Mouse (Mus musculus) midbrain, embryonic 11.5 days (tissue): ENCODE data around the gene Fetub. TPM values are rescaled to one million over a fixed set of nuclear protein-coding genes. Genes with fewer than 3 reads are reported as not detected.

Experiments used
- ATAC-seq: fragments of 200-750 bp; cut with Nextera tagmentation; 2 replicates; pipeline ENCODE4 v1.8.0; 2017; ENCODE audit warnings: moderate TSS enrichment, moderate library complexity; ENCODE audit not compliant: low FRiP score
- DNase-seq: peaks from one replicate; pipeline ENCODE4 v3.0.0; 2015; ENCODE audit warnings: low spot score; ENCODE audit errors: missing footprints
- H3K27ac ChIP-seq: fragments of 300-500 bp; sonication (generic); 2 replicates; pipeline ENCODE4 v1.5.1; 2014; ENCODE audit warnings: low read depth, low read length
- H3K27me3 ChIP-seq: fragments of 300-500 bp; sonication (generic); 2 replicates; pipeline ENCODE4 v1.6.1; 2014; ENCODE audit warnings: mild to moderate bottlenecking, low read length, moderate library complexity, mixed read lengths; ENCODE audit not compliant: control insufficient read depth, insufficient read depth
- H3K36me3 ChIP-seq: fragments of 300-500 bp; sonication (generic); 2 replicates; pipeline ENCODE4 v1.6.1; 2014; ENCODE audit warnings: mild to moderate bottlenecking, low read length, moderate library complexity, mixed read lengths; ENCODE audit not compliant: control insufficient read depth, insufficient read depth
- H3K4me1 ChIP-seq: fragments of 300-500 bp; sonication (generic); 2 replicates; pipeline ENCODE4 v1.6.1; 2014; ENCODE audit warnings: low read length; ENCODE audit not compliant: control insufficient read depth, insufficient read depth
- H3K4me2 ChIP-seq: fragments of 300-500 bp; sonication (generic); 2 replicates; pipeline ENCODE4 v1.6.1; 2014; ENCODE audit warnings: mild to moderate bottlenecking, moderate library complexity
- H3K4me3 ChIP-seq: fragments of 300-500 bp; sonication (generic); 2 replicates; pipeline ENCODE4 v1.5.1; 2014; ENCODE audit warnings: low read depth, low read length
- H3K9ac ChIP-seq: fragments of 300-500 bp; sonication (generic); 2 replicates; pipeline ENCODE4 v1.6.1; 2014; ENCODE audit warnings: low read length
- H3K9me3 ChIP-seq: fragments of 300-500 bp; sonication (generic); 2 replicates; pipeline ENCODE4 v1.6.1; 2016; ENCODE audit warnings: low read length; ENCODE audit not compliant: control insufficient read depth
- WGBS: fragments of 180-500 bp; shearing (Covaris S2); extraction: QIAGEN DNeasy Blood & Tissue Kit; methylation state at CpG from one replicate; pipeline ENCODE4 v1.1.7; 2014; 5-methylcytosine and 5-hydroxymethylcytosine counted together
- polyA plus RNA-seq: library from polyadenylated mRNA; unstranded; fragments of >200 nt; fragmentation: Nextera tagmentation; extraction: Ambion mirVana; gene quantifications from 2 replicates; pipeline ENCODE4 v1.2.1, GENCODE M21; 2014

Fetub gene
- polyA plus RNA-seq, 1 experiment from 2014 or later = not detected

DNA sequence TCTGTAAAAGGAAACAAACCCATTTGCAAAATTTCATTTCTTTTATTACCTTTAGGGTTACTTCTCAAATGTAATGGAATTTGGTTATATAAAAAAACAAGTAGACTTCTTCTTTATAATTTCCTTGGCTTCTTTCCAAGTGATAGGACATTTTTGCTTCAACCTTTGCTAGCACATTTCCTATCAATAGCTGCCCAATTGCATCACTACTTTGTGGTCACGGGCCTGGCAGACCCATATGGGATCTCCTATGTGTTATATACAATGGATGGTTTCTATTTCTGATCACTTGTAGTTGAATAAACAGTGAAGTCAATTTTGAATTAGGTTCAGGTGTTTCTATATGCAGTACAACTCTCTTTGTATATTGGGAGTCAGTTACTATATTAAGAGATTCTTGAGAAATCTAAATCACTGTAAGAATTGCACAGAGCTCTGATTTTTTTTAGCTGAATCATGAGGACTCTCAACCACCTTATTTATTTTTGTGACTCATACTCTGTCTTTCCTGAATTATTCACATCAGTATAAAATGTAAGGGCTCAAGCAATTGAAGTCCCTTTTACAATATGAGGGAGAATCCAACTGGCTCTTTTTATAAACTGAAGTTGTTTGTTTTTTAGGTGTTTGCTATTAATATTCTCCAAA is 49.4 kb downstream of the Fetub start:
- Histone ChIP-seq H3K4me3 (no peak overlapping the region), H3K27me3 (no peaks in the 10 kb centered on the region), H3K4me2 (no peak overlapping the region), H3K9me3 (no peaks in the 10 kb centered on the region), H3K9ac (no peak overlapping the region), H3K4me1 (no peaks in the 10 kb centered on the region), H3K27ac (no peak overlapping the region), H3K36me3 (no peaks in the 10 kb centered on the region)
- ATAC-seq (no peak), DNase-seq (no peak)
- WGBS = 76% methylated on average over 1 of the region's 1 CpGs

Other genes starting within 250 kb of the Fetub start
- gene Crygs, start 106.8 kb upstream of the Fetub start, polyA plus RNA-seq = 0.26 TPM in 1 of 2 replicates, not detected in the other
- 36.3 and 40.2 TPM in 2 replicates for gene Tbccd1, start 60.7 kb upstream of the Fetub start, polyA plus RNA-seq
- 100 and 104 TPM in 2 replicates for gene Dnajb11, start 60.5 kb upstream of the Fetub start, polyA plus RNA-seq
- 0.14 TPM in 1 of 2 replicates, not detected in the other for gene Ahsg, start 27.1 kb upstream of the Fetub start, polyA plus RNA-seq
- gene Hrg, start 32.7 kb downstream of the Fetub start, polyA plus RNA-seq = 0.10 TPM in 1 of 2 replicates, not detected in the other
- not detected in 2 replicates for gene Kng2, start 111.1 kb downstream of the Fetub start, polyA plus RNA-seq
- not detected in 2 replicates for gene Kng1, start 139.5 kb downstream of the Fetub start, polyA plus RNA-seq
- 210 and 232 TPM in 2 replicates for gene Eif4a2, start 189.1 kb downstream of the Fetub start, polyA plus RNA-seq
- gene Rfc4, start 209.4 kb downstream of the Fetub start, polyA plus RNA-seq = 237 and 249 TPM in 2 replicates
- 0.22 TPM in 1 of 2 replicates, not detected in the other for gene Adipoq, start 228.2 kb downstream of the Fetub start, polyA plus RNA-seq